Mouse (Mus musculus) brain, embryonic 18.5 days (tissue): ENCODE results near the gene Kri1.
A peak's percentile ranks its signal among the peaks of the same experiment; 100 is the strongest.
"Not testable (repeated sequence)": the region's sequence is repeated elsewhere in the genome, so short reads cannot be mapped to it uniquely, and the experiment has no call there.

Source experiments
- DNase-seq: peaks from one replicate; pipeline ENCODE4 v3.0.0-alpha.2; 2012; ENCODE audit warnings: low read depth, low spot score

The Kri1 gene

GRCm38 (mm10) chr9:21274336-21274735, 13.4 kb downstream of the Kri1 start:
- DNase-seq = no peak

GRCm38 (mm10) chr9:21273520-21274228, 14.1 kb downstream of the Kri1 start:
- DNase-seq = no peak

- DNase-seq = no peak
Observed at GRCm38 (mm10) chr9:21273094-21273493, 14.7 kb downstream of the Kri1 start.

GRCm38 (mm10) chr9:21272391-21272790, 15.4 kb downstream of the Kri1 start:
- no peak for DNase-seq

DNA sequence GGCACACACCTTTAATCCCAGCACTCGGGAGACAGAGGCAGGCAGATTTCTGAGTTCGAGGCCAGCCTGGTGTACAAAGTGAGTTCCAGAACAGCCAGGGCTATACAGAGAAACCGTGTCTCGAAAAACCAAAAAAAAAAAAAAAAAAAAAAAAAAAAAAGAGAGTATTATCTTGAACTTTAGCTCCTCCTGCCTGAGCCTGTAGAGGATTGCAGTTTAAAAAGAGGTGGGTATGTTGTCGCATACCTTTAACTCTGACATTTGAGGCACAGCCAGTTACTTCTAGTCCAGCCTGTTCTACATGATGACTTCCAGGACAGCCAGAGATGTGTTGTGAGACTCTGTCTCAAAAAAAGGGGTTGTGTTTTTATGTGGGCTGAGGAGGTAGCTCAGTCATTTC, 18.2 kb downstream of the Kri1 start:
- DNase-seq = not testable (repeated sequence)

DNA sequence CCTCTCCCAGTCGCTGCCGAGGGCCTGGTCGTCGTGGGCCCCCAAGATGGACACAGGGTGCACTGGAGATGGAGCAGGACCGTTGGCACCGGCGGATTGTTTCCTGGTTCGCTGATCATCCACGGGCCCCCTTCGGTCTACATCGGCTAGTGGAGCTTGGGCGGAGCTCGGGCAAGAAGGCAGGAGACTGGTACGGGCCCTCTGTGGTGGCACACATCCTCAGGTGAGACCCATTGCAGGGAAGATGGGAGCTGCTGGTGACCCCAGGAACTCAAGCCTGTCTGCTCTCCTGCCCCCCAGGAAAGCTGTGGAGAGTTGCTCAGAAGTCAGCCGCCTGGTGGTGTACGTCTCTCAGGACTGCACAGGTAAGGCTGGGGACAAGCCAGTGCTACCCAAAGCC, 19.5 kb downstream of the Kri1 start:
- DNase-seq = no peak

DNA sequence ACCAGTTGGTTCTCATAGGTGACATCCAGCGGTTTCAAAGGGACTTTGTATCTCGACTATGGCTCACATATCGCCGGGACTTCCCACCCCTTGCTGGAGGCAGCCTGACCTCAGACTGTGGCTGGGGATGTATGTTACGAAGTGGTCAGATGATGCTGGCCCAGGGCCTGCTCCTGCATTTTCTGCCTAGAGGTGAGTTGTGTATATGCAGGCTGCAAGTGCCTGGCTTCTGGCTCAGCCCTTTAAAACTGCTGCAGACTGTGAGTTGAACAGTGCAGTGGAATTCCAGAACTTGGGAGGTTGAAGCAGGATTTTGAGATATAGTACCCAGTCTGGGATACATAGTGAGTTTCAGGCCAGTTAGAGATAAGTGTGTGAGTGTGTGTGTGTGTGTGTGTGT, 20.9 kb downstream of the Kri1 start:
- no peak for DNase-seq

DNA sequence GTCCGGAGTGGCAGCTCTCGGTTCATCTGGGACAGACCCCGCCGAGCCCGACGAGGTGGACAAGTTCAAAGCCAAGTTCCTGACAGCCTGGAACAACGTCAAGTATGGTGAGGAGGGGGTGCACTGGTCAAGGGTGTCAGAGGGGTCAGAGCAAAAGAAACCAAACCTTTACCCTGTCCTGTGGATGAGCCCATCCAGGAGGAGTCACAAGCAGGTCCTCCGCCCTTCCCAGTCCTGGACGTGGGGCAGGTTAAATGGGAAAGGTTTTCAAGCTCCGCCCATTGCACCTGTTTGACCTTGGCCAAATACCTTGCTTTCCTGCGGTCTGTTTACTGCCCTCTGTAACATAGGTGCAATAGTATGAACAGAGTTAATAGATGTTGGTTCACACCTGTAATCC, 22.2 kb downstream of the Kri1 start:
- no peak for DNase-seq

- peak; percentile 93 for DNase-seq
Observed at GRCm38 (mm10) chr9:21265000-21265561, 22.7 kb downstream of the Kri1 start, which contains the start of gene Atg4d. Atg4d (plus strand) TSS chr9:21265293.

DNA sequence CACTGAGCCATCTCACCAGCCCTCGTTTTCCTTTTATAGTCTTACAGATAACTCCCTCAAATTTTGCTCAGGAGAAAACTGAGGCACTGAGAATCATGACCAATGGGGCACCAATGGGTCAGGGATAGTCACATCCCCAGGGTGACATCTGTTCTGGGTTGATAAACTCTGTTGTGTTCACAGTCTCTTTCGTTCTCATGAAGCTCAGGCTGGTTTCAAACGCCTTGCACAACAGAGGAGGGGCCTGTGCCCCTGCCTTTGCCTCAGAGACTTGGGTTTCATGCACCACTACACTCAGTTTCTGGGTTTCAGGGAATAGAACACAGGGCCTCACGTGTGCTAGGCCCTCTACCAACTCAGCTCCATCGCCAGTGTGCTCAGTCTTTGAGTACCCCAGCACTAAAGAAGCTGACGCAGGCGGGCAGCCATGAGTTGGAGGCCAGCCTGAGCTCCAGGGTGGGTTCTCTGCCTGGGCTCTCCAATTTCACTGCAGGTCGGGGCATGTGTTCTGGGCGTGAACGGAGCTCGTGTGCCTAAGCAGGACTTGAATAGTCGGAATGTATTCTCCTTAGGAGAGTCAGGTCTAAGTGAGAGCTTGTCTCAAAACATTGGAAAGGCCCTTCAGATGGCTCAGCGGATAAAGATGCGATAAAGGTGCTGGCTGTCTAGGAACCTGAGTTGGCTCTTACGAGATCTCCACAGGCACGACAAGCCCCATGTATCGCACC, 23.3 kb downstream of the Kri1 start:
- DNase-seq = no peak

GRCm38 (mm10) chr9:21261831-21262230, 25.9 kb downstream of the Kri1 start:
- no peak for DNase-seq

- no peak for DNase-seq
Observed at GRCm38 (mm10) chr9:21260491-21261040, 27.2 kb downstream of the Kri1 start.

GRCm38 (mm10) chr9:21256349-21256748, 31.4 kb downstream of the Kri1 start:
- not testable (repeated sequence) for DNase-seq

GRCm38 (mm10) chr9:21254690-21255089, 33.1 kb downstream of the Kri1 start:
- no peak for DNase-seq

- DNase-seq = no peak
Observed at GRCm38 (mm10) chr9:21251116-21251735, 36.5 kb downstream of the Kri1 start.

DNA sequence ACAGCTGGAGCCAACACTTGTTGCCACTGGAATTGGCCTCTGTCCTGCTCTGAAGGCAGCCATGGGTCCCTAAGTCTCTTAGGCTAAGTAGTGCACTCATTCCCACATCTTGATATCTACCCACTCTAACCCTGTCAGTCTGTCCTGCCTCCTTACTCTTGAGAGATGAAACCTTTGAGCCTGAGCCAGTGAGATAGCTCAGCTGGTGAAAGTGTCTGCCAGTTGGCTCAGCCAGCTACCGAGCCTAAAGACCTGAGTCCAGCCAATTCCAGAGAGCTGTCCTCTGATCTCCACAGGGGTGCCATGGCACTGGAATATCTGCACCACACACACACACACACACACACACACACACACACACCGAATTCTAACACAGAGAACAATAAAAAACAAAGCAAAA, 37.3 kb downstream of the Kri1 start:
- no peak for DNase-seq

DNA sequence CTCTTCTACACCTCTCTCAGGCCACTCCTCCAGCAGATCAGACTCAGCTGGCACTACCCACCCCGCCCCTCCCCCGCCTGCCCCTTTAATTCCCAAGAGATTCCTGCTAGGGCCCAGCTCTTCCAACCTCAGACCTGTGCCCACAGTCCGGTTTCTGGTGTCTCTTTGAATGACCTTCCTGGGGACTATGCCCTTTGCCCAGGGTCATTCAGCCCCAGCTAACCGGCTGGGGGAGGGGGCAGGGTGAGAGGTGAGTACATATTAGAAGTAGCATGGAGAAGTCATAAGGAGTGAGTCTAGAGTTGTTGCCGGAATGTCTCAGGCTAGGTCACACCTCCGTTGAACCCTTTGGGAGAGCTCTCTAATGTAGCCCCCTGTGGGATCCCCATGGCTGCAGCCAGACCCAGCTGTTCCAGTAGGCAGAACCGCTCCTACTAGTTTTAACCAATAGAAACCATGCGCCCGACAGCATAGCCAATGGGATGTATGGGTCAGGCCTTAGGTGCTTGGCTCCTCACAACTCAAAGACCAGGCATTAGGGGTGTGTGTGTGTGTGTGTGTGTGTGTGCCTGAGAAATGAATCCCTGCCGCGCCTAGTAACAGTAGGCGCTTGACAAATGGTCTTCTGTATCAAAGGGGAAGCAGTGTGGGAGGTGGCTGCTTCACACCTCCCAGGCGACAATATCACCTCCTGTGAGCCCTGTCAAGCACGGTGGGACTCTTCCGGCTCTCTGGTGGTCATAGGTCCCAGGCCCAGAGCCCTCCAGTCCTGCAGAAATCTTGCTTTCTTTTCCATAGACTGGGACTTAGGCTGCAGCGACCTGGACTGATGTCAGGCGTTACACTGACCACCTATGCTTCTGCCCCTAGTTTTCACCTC, 37.9 kb downstream of the Kri1 start:
- no peak for DNase-seq

- no peak for DNase-seq
Observed at GRCm38 (mm10) chr9:21248326-21248725, 39.4 kb downstream of the Kri1 start, which contains the start of gene S1pr5. S1pr5 (minus strand) TSS chr9:21248443.

DNA sequence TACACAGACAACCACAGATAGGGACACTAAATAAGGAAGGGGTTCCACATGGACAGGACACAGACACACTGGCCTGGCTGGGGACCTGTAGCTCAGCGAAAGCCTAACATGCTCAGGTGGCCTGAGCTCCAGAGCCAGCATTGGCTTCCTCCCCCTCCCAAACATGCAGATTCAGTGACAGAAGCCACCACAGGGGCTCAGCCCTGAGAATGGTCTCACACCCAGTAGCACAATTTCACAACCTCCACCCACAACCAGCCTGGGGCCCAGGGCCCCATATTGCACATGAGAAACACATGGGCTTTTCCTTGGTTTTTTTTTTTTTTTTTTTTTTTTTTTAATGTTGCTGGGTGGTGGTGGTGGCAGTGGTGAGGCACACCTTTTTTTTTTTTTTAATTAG, 41.4 kb downstream of the Kri1 start:
- DNase-seq = no peak

- DNase-seq = no peak
Observed at GRCm38 (mm10) chr9:21245113-21245487, 42.7 kb downstream of the Kri1 start.
